Mouse (Mus musculus): ENCODE measurements around the gene Il11ra1. TPM values are rescaled to one million over a fixed set of nuclear protein-coding genes. Genes with fewer than 3 reads are reported as not detected.
"Not testable (repeated sequence)": the region's sequence is repeated elsewhere in the genome, so short reads cannot be mapped to it uniquely, and the experiment has no call there.

The Il11ra1 gene
- polyA plus RNA-seq, 1 experiment from 2014 or later = 29.2 TPM

GRCm38 (mm10) chr4:41775840-41776239 is 76.1 kb downstream of the Il11ra1 start:
- WGBS = 92% methylated on average over 1 of the region's 1 CpGs
- not testable (repeated sequence) for H3K4me3 ChIP-seq (replicated peaks; ENCODE audit: low read length); H3K4me2 ChIP-seq (ENCODE audit: low read length); ATAC-seq; H3K9ac ChIP-seq (replicated peaks; ENCODE audit: low read depth, low read length); H3K27ac ChIP-seq (ENCODE audit: low read length); H3K36me3 ChIP-seq (ENCODE audit: control insufficient read depth, insufficient read depth); H3K27me3 ChIP-seq (replicated peaks; ENCODE audit: control insufficient read depth, insufficient read depth, low read length); H3K4me1 ChIP-seq (replicated peaks; ENCODE audit: control insufficient read depth, insufficient read depth, low read length); H3K9me3 ChIP-seq (ENCODE audit: control insufficient read depth, low read length)

- not testable (repeated sequence) for ATAC-seq; H3K27me3 ChIP-seq (replicated peaks; ENCODE audit: control insufficient read depth, insufficient read depth, low read length); H3K9ac ChIP-seq (replicated peaks; ENCODE audit: low read depth, low read length); H3K9me3 ChIP-seq (ENCODE audit: control insufficient read depth, low read length); H3K4me2 ChIP-seq (ENCODE audit: low read length); H3K36me3 ChIP-seq (ENCODE audit: control insufficient read depth, insufficient read depth); H3K4me1 ChIP-seq (replicated peaks; ENCODE audit: control insufficient read depth, insufficient read depth, low read length); H3K27ac ChIP-seq (ENCODE audit: low read length); H3K4me3 ChIP-seq (replicated peaks; ENCODE audit: low read length)
- WGBS = 18% methylated on average over 3 of the region's 9 CpGs
Measured at GRCm38 (mm10) chr4:41781271-41781670, 81.5 kb downstream of the Il11ra1 start.

GRCm38 (mm10) chr4:41781748-41782485 is 82.1 kb downstream of the Il11ra1 start:
- H3K4me3 ChIP-seq (replicated peaks; ENCODE audit: low read length); H3K27me3 ChIP-seq (replicated peaks; ENCODE audit: control insufficient read depth, insufficient read depth, low read length); H3K9ac ChIP-seq (replicated peaks; ENCODE audit: low read depth, low read length); H3K36me3 ChIP-seq (ENCODE audit: control insufficient read depth, insufficient read depth); H3K9me3 ChIP-seq (ENCODE audit: control insufficient read depth, low read length); H3K4me2 ChIP-seq (ENCODE audit: low read length); ATAC-seq; H3K4me1 ChIP-seq (replicated peaks; ENCODE audit: control insufficient read depth, insufficient read depth, low read length); H3K27ac ChIP-seq (ENCODE audit: low read length): not testable (repeated sequence)
- 9% methylated on average over 12 of the region's 21 CpGs for WGBS

- H3K4me1 ChIP-seq (replicated peaks; ENCODE audit: control insufficient read depth, insufficient read depth, low read length); H3K4me2 ChIP-seq (ENCODE audit: low read length); H3K9me3 ChIP-seq (ENCODE audit: control insufficient read depth, low read length); H3K36me3 ChIP-seq (ENCODE audit: control insufficient read depth, insufficient read depth); H3K9ac ChIP-seq (replicated peaks; ENCODE audit: low read depth, low read length); H3K27ac ChIP-seq (ENCODE audit: low read length); ATAC-seq; H3K27me3 ChIP-seq (replicated peaks; ENCODE audit: control insufficient read depth, insufficient read depth, low read length); H3K4me3 ChIP-seq (replicated peaks; ENCODE audit: low read length): not testable (repeated sequence)
- WGBS = 20% methylated on average over 4 of the region's 4 CpGs
Measured at GRCm38 (mm10) chr4:41782711-41783110, 82.9 kb downstream of the Il11ra1 start.

- ATAC-seq; H3K9ac ChIP-seq (replicated peaks; ENCODE audit: low read depth, low read length); H3K9me3 ChIP-seq (ENCODE audit: control insufficient read depth, low read length); H3K4me1 ChIP-seq (replicated peaks; ENCODE audit: control insufficient read depth, insufficient read depth, low read length); H3K27me3 ChIP-seq (replicated peaks; ENCODE audit: control insufficient read depth, insufficient read depth, low read length); H3K4me3 ChIP-seq (replicated peaks; ENCODE audit: low read length); H3K27ac ChIP-seq (ENCODE audit: low read length); H3K4me2 ChIP-seq (ENCODE audit: low read length); H3K36me3 ChIP-seq (ENCODE audit: control insufficient read depth, insufficient read depth): not testable (repeated sequence)
- WGBS = 14% methylated on average over 2 of the region's 3 CpGs
Measured at GRCm38 (mm10) chr4:41783197-41783596, 83.4 kb downstream of the Il11ra1 start.

Other genes with a start within 250 kb of the Il11ra1 start
- 3.7 and 4.9 TPM in 2 replicates for gene Kif24, start 235.1 kb upstream of the Il11ra1 start, polyA plus RNA-seq (2015; fragmentation: Nextera tagmentation; extraction: Ambion mirVana)
- 68.2 and 71.7 TPM in 2 replicates for gene Nudt2, start 234.8 kb upstream of the Il11ra1 start, polyA plus RNA-seq (2015; fragmentation: Nextera tagmentation; extraction: Ambion mirVana)
- 2.8 and 3.4 TPM in 2 replicates for gene AI464131, start 196.9 kb upstream of the Il11ra1 start, polyA plus RNA-seq (2015; fragmentation: Nextera tagmentation; extraction: Ambion mirVana)
- gene 1110017D15Rik, start 182.7 kb upstream of the Il11ra1 start, polyA plus RNA-seq (2015; fragmentation: Nextera tagmentation; extraction: Ambion mirVana) = 8.8 and 11.1 TPM in 2 replicates
- gene Fam219a, start 130.5 kb upstream of the Il11ra1 start, polyA plus RNA-seq (2015; fragmentation: Nextera tagmentation; extraction: Ambion mirVana) = 13.7 and 14.2 TPM in 2 replicates
- gene Dnaic1, start 130.2 kb upstream of the Il11ra1 start, polyA plus RNA-seq (2015; fragmentation: Nextera tagmentation; extraction: Ambion mirVana) = 1.2 and 1.7 TPM in 2 replicates
- 51.5 and 68.4 TPM in 2 replicates for gene Enho, start 59.7 kb upstream of the Il11ra1 start, polyA plus RNA-seq (2015; fragmentation: Nextera tagmentation; extraction: Ambion mirVana)
- gene Cntfr, start 2.9 kb upstream of the Il11ra1 start, polyA plus RNA-seq (2015; fragmentation: Nextera tagmentation; extraction: Ambion mirVana) = 12.3 and 16.7 TPM in 2 replicates
- gene Rpp25l, start 13.5 kb downstream of the Il11ra1 start, polyA plus RNA-seq (2015; fragmentation: Nextera tagmentation; extraction: Ambion mirVana) = 51.7 and 60.5 TPM in 2 replicates
- 304 and 315 TPM in 2 replicates for gene Dctn3, start 23.2 kb downstream of the Il11ra1 start, polyA plus RNA-seq (2015; fragmentation: Nextera tagmentation; extraction: Ambion mirVana)
- gene Arid3c, start 31.2 kb downstream of the Il11ra1 start, polyA plus RNA-seq (2015; fragmentation: Nextera tagmentation; extraction: Ambion mirVana) = not detected in 2 replicates
- 21.2 and 30.2 TPM in 2 replicates for gene Galt, start 55.2 kb downstream of the Il11ra1 start, polyA plus RNA-seq (2015; fragmentation: Nextera tagmentation; extraction: Ambion mirVana)
- gene Sigmar1, start 56.2 kb downstream of the Il11ra1 start, polyA plus RNA-seq (2015; fragmentation: Nextera tagmentation; extraction: Ambion mirVana) = 48.0 and 55.8 TPM in 2 replicates
- gene Ccl27a, start 74.3 kb downstream of the Il11ra1 start, polyA plus RNA-seq (2015; fragmentation: Nextera tagmentation; extraction: Ambion mirVana) = 199 and 219 TPM in 2 replicates
- gene Gm21541, start 203.6 kb downstream of the Il11ra1 start, polyA plus RNA-seq (2015; fragmentation: Nextera tagmentation; extraction: Ambion mirVana) = not detected in 2 replicates
- gene Gm20878, start 241.6 kb downstream of the Il11ra1 start, polyA plus RNA-seq (2015; fragmentation: Nextera tagmentation; extraction: Ambion mirVana) = 11.8 and 14.6 TPM in 2 replicates